Mouse (Mus musculus) hindbrain, embryonic 11.5 days (tissue): Measurements from ENCODE around the gene Mbd3. TPM values are rescaled to one million over a fixed set of nuclear protein-coding genes. Genes with fewer than 3 reads are reported as not detected.

Source experiments
- ATAC-seq: fragments of 200-750 bp; cut with Nextera tagmentation; 2 replicates; pipeline ENCODE4 v1.8.0; 2017; ENCODE audit warnings: mild to moderate bottlenecking, moderate TSS enrichment, moderate library complexity; ENCODE audit not compliant: low FRiP score
- DNase-seq: peaks from one replicate; pipeline ENCODE4 v3.0.0-alpha.2; 2015; ENCODE audit warnings: low spot score
- H3K27ac ChIP-seq: fragments of 300-500 bp; sonication (generic); 2 replicates; pipeline ENCODE4 v1.5.1; 2014; ENCODE audit warnings: mild to moderate bottlenecking, low read depth, low read length
- H3K27me3 ChIP-seq: fragments of 300-500 bp; sonication (generic); 2 replicates; pipeline ENCODE4 v1.6.1; 2014; ENCODE audit warnings: mild to moderate bottlenecking, low read length, moderate library complexity, mixed read lengths; ENCODE audit not compliant: control insufficient read depth, insufficient read depth
- H3K36me3 ChIP-seq: fragments of 300-500 bp; sonication (generic); 2 replicates; pipeline ENCODE4 v1.6.1; 2014; ENCODE audit warnings: mild to moderate bottlenecking, low read length, moderate library complexity, mixed read lengths; ENCODE audit not compliant: control insufficient read depth, insufficient read depth
- H3K4me1 ChIP-seq: fragments of 300-500 bp; sonication (generic); replicated peaks from 2 replicates; pipeline ENCODE4 v1.6.1; 2014; ENCODE audit warnings: low read length, mixed read lengths; ENCODE audit not compliant: control insufficient read depth, insufficient read depth
- H3K4me2 ChIP-seq: fragments of 300-500 bp; sonication (generic); replicated peaks from 2 replicates; pipeline ENCODE4 v1.6.1; 2014; ENCODE audit warnings: mild to moderate bottlenecking, low read depth, low read length
- H3K4me3 ChIP-seq: fragments of 300-500 bp; sonication (generic); 2 replicates; pipeline ENCODE4 v1.5.1; 2014; ENCODE audit warnings: low read depth, low read length
- H3K9ac ChIP-seq: fragments of 300-500 bp; sonication (generic); 2 replicates; pipeline ENCODE4 v1.6.1; 2014; ENCODE audit warnings: low read depth, low read length
- H3K9me3 ChIP-seq: fragments of 300-500 bp; sonication (generic); 2 replicates; pipeline ENCODE4 v1.6.1; 2016; ENCODE audit warnings: low read length; ENCODE audit not compliant: control insufficient read depth
- WGBS: fragments of 180-500 bp; shearing (Covaris S2); extraction: QIAGEN DNeasy Blood & Tissue Kit; methylation state at CpG from one replicate; pipeline ENCODE4 v1.1.7; 2014; 5-methylcytosine and 5-hydroxymethylcytosine counted together
- polyA plus RNA-seq: library from polyadenylated mRNA; unstranded; fragments of >200 nt; fragmentation: Nextera tagmentation; extraction: Ambion mirVana; gene quantifications from 2 replicates; pipeline ENCODE4 v1.2.1, GENCODE M21; 2014

The Mbd3 gene
- polyA plus RNA-seq, 1 experiment from 2014 or later, result 240 TPM

DNA sequence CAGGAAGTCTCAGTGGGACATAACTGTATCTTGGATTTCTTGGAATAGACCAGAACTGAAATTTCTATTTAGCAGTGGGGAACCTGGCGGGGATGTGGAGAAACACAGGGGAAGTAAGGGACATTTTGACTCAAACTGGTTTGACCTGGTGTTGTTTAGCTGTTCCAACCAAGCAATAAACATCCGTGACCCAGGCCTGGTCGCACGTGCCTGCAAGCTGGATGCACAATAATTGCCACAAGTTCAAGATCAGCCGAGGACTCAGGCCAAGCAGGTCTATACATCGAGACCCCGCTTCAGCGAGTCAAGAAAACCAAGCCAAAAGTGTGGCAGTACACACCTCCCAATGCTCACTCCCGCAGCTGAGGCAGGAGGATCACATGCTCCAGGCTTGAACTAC is 27.4 kb downstream of the Mbd3 start:
- WGBS, result 56% methylated on average over 9 of the region's 9 CpGs
- DNase-seq, result no peak
- H3K4me1 ChIP-seq, result no peaks in the 10 kb centered on the region
- no peak for ATAC-seq
- H3K27me3 ChIP-seq, result no peaks in the 10 kb centered on the region
- H3K36me3 ChIP-seq, result no peaks in the 10 kb centered on the region
- H3K9ac ChIP-seq, result no peak overlapping the region
- no peak overlapping the region for H3K4me2 ChIP-seq
- H3K9me3 ChIP-seq, result no peaks in the 10 kb centered on the region
- H3K27ac ChIP-seq, result no peak overlapping the region
- no peak overlapping the region for H3K4me3 ChIP-seq

DNA sequence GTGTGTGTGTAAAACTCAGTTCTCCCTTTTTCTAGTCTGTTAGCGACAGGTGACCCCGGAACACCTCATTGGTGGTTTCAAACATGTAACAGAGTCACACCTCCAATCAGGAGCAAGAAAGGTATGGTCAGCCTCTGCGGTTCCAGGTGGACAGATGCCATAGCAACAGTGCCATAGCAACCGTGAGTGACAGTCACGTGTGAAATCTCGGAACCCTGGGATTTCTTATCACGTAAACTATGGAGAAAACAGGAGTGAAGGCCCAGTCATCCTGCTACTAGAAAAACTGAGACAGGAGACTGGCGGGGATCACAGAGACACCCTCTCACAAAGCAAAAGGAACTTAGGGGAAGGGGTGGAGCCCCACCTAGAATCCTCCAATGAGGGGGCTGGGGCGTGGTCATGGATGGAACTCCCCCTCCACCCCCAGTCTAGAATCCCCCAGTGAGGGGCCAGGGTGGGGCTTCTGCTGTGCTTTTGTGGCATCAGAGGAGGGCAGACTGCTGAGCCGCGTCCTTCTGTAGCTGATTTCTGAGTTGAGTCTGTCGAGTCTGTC is 27.9 kb downstream of the Mbd3 start:
- peak; percentile 44; the same call in 1 of the 2 replicates for ATAC-seq
- H3K9me3 ChIP-seq, result no peaks in the 10 kb centered on the region
- H3K36me3 ChIP-seq, result no peaks in the 10 kb centered on the region
- peak overlapping the region; percentile 10; the same call in 1 of the 2 replicates for H3K4me3 ChIP-seq
- no peak overlapping the region for H3K9ac ChIP-seq
- no peak overlapping the region for H3K27ac ChIP-seq
- H3K4me2 ChIP-seq, result peak overlapping the region; percentile 11; the same call in 1 of the 2 replicates
- no peaks in the 10 kb centered on the region for H3K4me1 ChIP-seq
- DNase-seq, result peak; percentile 76
- H3K27me3 ChIP-seq, result no peaks in the 10 kb centered on the region; the same call in 1 of the 2 replicates
- 3% methylated on average over 12 of the region's 12 CpGs for WGBS

DNA sequence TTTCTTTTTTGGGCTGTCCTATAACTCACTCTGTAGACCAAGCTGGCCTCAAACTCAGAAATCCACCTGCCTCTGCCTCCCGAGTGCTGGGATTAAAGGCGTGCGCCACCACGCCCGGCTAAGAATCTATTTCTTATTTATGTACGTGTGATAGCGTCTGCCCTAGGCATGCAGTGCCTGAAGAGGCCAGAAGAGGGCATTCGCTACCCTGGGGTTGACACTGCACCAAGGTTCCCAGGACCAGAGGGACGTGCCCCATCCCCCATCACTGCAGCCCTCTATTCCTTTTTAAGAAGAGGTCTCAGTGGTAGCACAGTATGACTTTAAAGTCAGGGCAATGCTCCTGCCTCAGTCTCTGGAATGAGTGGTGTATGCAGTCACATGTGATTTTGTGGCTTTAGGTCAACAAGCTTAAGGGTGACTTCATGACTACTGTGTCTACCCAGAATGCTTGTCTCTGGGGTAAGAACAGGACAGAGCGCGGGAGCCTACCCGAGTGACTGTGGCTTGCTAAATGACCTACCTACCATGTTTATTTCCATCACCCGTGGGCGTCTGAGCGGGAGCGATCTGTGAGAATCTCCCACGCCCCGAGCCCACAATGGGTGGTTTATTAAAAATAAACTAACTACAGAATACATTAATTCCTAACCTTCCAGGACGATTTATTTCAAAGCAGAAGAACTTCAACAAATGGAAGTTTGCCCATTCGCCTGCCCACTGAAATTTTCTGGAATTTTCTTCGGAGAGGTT is 29.2 kb downstream of the Mbd3 start:
- H3K27ac ChIP-seq, result no peak overlapping the region
- H3K36me3 ChIP-seq, result no peaks in the 10 kb centered on the region
- ATAC-seq (no peak), DNase-seq (no peak)
- no peak overlapping the region for H3K4me2 ChIP-seq
- no peak overlapping the region for H3K9ac ChIP-seq
- H3K4me3 ChIP-seq, result no peak overlapping the region
- no peaks in the 10 kb centered on the region for H3K4me1 ChIP-seq
- 83% methylated on average over 21 of the region's 21 CpGs for WGBS
- H3K27me3 ChIP-seq, result no peaks in the 10 kb centered on the region; the same call in 1 of the 2 replicates
- no peaks in the 10 kb centered on the region for H3K9me3 ChIP-seq

DNA sequence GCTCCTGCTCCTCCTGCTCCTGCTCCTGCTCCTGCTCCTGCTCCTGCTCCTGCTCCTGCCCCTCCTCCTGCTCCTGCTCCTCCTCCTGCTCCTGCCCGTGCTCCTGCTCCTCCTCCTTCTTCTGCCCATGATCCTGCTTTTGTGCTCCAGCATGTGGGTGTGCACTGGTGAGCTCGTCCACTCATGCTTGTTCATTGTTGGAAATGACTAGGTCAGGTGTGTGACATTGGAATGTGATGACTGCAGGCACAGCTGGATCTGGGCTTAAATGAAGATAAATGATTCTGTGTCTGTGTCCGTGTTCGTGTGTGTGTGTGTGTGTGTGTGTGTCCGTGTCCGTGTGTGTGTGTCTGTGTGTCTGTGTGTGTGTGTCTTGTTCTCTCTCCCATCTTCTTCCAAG is 31.0 kb downstream of the Mbd3 start:
- Histone ChIP-seq H3K4me2 (no peak overlapping the region), H3K9me3 (no peaks in the 10 kb centered on the region), H3K36me3 (no peaks in the 10 kb centered on the region), H3K4me3 (no peak overlapping the region), H3K9ac (no peak overlapping the region), H3K4me1 (no peaks in the 10 kb centered on the region), H3K27me3 (no peaks in the 10 kb centered on the region; the same call in 1 of the 2 replicates), H3K27ac (no peak overlapping the region)
- DNase-seq (no peak), ATAC-seq (no peak)
- 94% methylated on average over 6 of the region's 6 CpGs for WGBS

DNA sequence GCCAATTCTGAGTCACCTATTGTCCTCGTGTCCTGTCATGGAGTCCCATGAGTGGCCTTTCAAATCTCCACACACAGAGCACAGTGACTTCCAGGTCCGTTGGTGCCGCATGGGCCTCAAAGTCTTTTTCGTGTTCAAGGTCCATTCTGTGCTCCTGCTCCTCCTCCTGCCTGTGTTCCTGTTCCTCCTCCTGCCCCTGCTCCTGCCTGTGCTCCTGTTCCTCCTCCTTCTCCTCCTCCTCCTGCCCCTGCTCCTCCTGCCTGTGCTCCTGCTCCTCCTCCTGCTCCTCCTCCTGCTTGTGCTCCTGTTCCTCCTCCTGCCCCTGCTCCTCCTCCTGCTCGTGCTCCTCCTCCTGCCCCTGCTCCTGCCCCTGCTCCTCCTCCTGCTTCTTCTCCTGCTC is 31.4 kb downstream of the Mbd3 start:
- Histone ChIP-seq H3K9ac (no peak overlapping the region), H3K27ac (no peak overlapping the region), H3K4me3 (no peak overlapping the region), H3K4me2 (no peak overlapping the region), H3K36me3 (no peaks in the 10 kb centered on the region), H3K4me1 (no peaks in the 10 kb centered on the region), H3K9me3 (no peaks in the 10 kb centered on the region), H3K27me3 (no peaks in the 10 kb centered on the region; the same call in 1 of the 2 replicates)
- ATAC-seq, result no peak
- 57% methylated on average over 5 of the region's 5 CpGs for WGBS
- no peak for DNase-seq

DNA sequence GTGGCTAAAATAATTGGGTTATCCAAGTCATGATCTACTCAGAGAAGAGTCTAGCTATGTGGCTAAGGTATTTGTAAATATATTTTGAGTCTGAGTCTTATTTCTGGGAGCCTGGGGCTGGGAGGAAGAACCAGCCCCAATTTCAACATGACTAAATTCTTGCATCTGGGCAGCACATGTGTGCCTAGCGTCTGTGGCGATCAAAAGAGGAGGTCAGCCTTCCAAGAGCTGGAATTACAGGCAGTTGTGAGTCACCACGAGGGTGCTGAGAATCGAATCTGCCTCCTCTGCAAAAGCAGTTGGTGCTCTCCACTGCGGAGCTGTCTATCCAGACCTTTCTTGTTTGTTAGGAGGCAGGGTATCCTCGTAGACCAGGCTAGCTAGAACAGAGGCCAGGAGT is 33.6 kb downstream of the Mbd3 start:
- Histone ChIP-seq H3K27me3 (no peaks in the 10 kb centered on the region; the same call in 1 of the 2 replicates), H3K9ac (no peak overlapping the region), H3K27ac (no peak overlapping the region), H3K4me3 (no peak overlapping the region), H3K36me3 (no peaks in the 10 kb centered on the region), H3K4me1 (no peaks in the 10 kb centered on the region), H3K9me3 (no peaks in the 10 kb centered on the region), H3K4me2 (no peak overlapping the region)
- no peak for ATAC-seq
- DNase-seq, result no peak
- 67% methylated on average over 6 of the region's 6 CpGs for WGBS

DNA sequence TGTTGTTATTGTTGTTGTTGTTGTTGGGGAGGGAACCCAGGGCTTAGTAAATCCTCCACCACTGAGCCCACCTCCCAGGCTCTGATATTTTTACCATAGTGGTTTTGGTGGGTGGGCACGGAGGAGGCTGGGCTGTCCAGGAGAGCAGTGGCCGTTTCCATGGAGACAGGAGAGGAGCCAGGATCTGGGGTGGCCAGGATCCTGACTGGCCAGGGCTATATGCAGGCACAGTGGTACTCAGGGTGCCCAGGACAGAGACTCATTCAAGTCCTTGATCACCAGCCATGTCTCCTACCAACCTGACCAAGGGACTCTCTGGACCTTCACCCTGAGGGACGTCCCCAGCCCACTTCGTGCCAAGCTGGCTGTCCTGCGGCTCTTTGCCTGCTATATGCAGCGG is 35.6 kb downstream of the Mbd3 start:
- DNase-seq, result no peak
- peaks cover 15% of the 10 kb centered on the region for H3K27me3 ChIP-seq

DNA sequence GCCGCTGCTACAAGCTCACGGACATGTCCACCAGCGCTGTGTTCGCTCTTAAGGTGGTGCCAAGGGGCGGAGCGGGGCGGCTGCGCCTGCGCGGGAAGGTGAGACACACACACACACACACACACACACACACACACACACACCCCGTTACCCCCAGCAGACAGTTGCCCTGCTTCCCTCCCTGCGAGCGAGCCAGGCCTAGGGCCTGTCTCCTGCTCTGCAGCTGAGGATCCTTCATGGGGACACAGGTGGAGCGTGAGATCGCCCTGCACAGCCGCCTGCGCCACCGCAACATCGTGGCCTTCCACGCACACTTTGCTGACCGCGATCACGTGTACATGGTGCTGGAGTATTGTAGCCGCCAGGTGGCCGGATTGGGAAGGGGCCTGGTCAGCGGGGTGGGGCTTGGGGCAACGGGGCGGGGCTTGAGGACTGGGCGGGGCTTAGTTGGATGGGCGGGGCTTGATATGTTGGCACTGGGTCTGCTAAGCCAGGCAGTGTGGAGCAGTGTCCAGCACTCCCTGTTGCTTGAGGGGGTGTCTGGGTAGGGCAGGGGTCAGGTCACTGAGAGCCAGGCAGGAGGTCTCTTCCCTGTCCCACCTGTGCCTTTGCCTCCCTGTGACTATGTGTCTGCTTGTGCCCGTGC is 41.2 kb downstream of the Mbd3 start:
- no peak overlapping the region for H3K4me3 ChIP-seq
- H3K27me3 ChIP-seq, result peaks cover 67% of the 10 kb centered on the region
- H3K9me3 ChIP-seq, result no peaks in the 10 kb centered on the region
- DNase-seq (no peak), ATAC-seq (peak; percentile 61)
- 8% methylated on average over 30 of the region's 31 CpGs for WGBS
- peaks cover 6% of the 10 kb centered on the region; the same call in 1 of the 2 replicates for H3K4me1 ChIP-seq
- no peak overlapping the region for H3K4me2 ChIP-seq
- no peak overlapping the region for H3K9ac ChIP-seq
- no peaks in the 10 kb centered on the region for H3K36me3 ChIP-seq
- H3K27ac ChIP-seq, result no peak overlapping the region

More for the DNA sequence above, 35.6 kb downstream of the Mbd3 start:
- no peak for ATAC-seq
- WGBS, result 40% methylated on average over 6 of the region's 6 CpGs
- H3K27ac ChIP-seq, result no peak overlapping the region
- no peak overlapping the region for H3K4me3 ChIP-seq
- H3K4me1 ChIP-seq, result no peaks in the 10 kb centered on the region
- H3K36me3 ChIP-seq, result no peaks in the 10 kb centered on the region
- H3K9ac ChIP-seq, result no peak overlapping the region
- no peaks in the 10 kb centered on the region for H3K9me3 ChIP-seq
- H3K4me2 ChIP-seq, result no peak overlapping the region
